Mouse (Mus musculus) midbrain, embryonic 11.5 days (tissue): Measurements from ENCODE around the gene Rpusd2. TPM values are rescaled to one million over a fixed set of nuclear protein-coding genes. Genes with fewer than 3 reads are reported as not detected.

Source experiments
- ATAC-seq: fragments of 200-750 bp; cut with Nextera tagmentation; 2 replicates; pipeline ENCODE4 v1.8.0; 2017; ENCODE audit warnings: moderate TSS enrichment, moderate library complexity; ENCODE audit not compliant: low FRiP score
- DNase-seq: peaks from one replicate; pipeline ENCODE4 v3.0.0; 2015; ENCODE audit warnings: low spot score; ENCODE audit errors: missing footprints
- H3K27ac ChIP-seq: fragments of 300-500 bp; sonication (generic); 2 replicates; pipeline ENCODE4 v1.5.1; 2014; ENCODE audit warnings: low read depth, low read length
- H3K27me3 ChIP-seq: fragments of 300-500 bp; sonication (generic); 2 replicates; pipeline ENCODE4 v1.6.1; 2014; ENCODE audit warnings: mild to moderate bottlenecking, low read length, moderate library complexity, mixed read lengths; ENCODE audit not compliant: control insufficient read depth, insufficient read depth
- H3K36me3 ChIP-seq: fragments of 300-500 bp; sonication (generic); 2 replicates; pipeline ENCODE4 v1.6.1; 2014; ENCODE audit warnings: mild to moderate bottlenecking, low read length, moderate library complexity, mixed read lengths; ENCODE audit not compliant: control insufficient read depth, insufficient read depth
- H3K4me1 ChIP-seq: fragments of 300-500 bp; sonication (generic); 2 replicates; pipeline ENCODE4 v1.6.1; 2014; ENCODE audit warnings: low read length; ENCODE audit not compliant: control insufficient read depth, insufficient read depth
- H3K4me2 ChIP-seq: fragments of 300-500 bp; sonication (generic); 2 replicates; pipeline ENCODE4 v1.6.1; 2014; ENCODE audit warnings: mild to moderate bottlenecking, moderate library complexity
- H3K4me3 ChIP-seq: fragments of 300-500 bp; sonication (generic); 2 replicates; pipeline ENCODE4 v1.5.1; 2014; ENCODE audit warnings: low read depth, low read length
- H3K9ac ChIP-seq: fragments of 300-500 bp; sonication (generic); 2 replicates; pipeline ENCODE4 v1.6.1; 2014; ENCODE audit warnings: low read length
- H3K9me3 ChIP-seq: fragments of 300-500 bp; sonication (generic); 2 replicates; pipeline ENCODE4 v1.6.1; 2016; ENCODE audit warnings: low read length; ENCODE audit not compliant: control insufficient read depth
- WGBS: fragments of 180-500 bp; shearing (Covaris S2); extraction: QIAGEN DNeasy Blood & Tissue Kit; methylation state at CpG from one replicate; pipeline ENCODE4 v1.1.7; 2014; 5-methylcytosine and 5-hydroxymethylcytosine counted together
- polyA plus RNA-seq: library from polyadenylated mRNA; unstranded; fragments of >200 nt; fragmentation: Nextera tagmentation; extraction: Ambion mirVana; gene quantifications from 2 replicates; pipeline ENCODE4 v1.2.1, GENCODE M21; 2014

Gene Rpusd2
- polyA plus RNA-seq: 7.4 and 7.9 TPM in 2 replicates

DNA sequence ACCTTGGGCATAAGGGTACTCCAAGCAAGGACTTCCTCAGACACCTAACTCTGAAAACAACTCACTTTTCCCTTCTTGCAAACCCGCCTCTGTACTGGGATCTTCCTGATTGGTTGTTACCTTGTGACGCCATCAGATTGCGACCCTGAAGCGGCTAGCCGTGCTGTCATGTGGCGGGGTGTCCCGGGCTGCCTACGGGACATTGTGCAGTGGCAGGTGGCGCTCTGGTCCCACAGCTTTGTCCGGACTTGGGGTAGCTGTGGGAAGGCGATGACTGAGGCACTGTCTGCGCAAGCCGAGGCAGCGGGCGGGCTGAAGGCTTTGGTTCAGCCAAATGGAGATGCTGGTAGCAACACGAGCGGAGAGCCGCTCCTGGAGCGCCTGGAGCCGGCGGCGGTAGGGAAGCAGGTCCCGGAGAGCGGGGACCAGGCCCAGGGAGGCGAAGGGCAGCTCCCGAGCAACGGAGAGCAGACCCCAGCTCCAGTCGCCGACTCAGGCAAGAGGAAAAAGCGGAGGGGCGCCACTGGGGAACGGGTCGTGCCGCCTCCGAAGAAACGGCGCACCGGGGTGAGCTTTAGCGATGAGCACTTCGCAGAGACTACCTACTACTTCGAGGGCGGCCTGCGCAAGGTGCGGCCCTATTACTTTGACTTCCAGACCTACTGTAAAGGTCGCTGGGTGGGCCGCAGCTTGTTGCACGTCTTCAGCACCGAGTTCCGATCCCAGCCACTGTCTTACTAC lies at the start of gene Rpusd2:
Gene Rpusd2, plus strand, starts transcription at position 135 of the 741 bp plus-strand sequence.
- H3K9ac ChIP-seq: peak within 1 kb of the TSS; percentile 83
- no peaks in the 10 kb centered on the region for H3K9me3 ChIP-seq
- peak within 1 kb of the TSS; percentile 55 for H3K4me2 ChIP-seq
- peak within 1 kb of the TSS; percentile 70 for H3K4me3 ChIP-seq
- peaks cover 8% of the 10 kb centered on the region; the same call in 1 of the 2 replicates for H3K4me1 ChIP-seq
- H3K27me3 ChIP-seq: no peaks in the 10 kb centered on the region
- ATAC-seq: peak; percentile 98
- under 1% methylated on average over 46 of the region's 49 CpGs for WGBS
- peak; percentile 99 for DNase-seq
- H3K36me3 ChIP-seq: peaks cover 4% of the 10 kb centered on the region
- peak within 1 kb of the TSS; percentile 86 for H3K27ac ChIP-seq

DNA sequence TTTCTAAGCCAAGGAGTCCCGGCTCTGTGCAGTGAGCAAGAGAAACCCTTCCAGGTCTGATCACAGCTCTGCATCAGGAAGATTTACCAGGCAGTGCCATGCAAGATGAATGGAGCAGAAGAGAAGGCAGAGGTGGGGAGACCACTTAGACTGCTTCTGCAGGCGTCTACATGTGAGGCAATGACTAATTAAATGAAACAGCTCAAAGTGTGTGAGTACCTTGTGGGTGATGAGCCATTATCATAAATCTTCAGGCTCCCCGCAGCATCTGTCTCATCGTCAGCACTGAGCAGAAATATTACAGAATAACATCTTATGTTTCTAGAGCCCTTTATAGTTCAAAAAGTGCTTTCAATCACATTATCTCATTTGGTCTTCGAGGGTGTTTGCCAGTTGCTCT lies 39.1 kb upstream of the Rpusd2 start:
- ATAC-seq (no peak), DNase-seq (no peak)
- WGBS: 72% methylated on average over 5 of the region's 5 CpGs
- H3K9me3 ChIP-seq: no peaks in the 10 kb centered on the region
- no peak overlapping the region for H3K4me2 ChIP-seq
- H3K4me3 ChIP-seq: no peak overlapping the region
- H3K9ac ChIP-seq: no peak overlapping the region
- H3K4me1 ChIP-seq: peaks cover 8% of the 10 kb centered on the region
- H3K36me3 ChIP-seq: no peaks in the 10 kb centered on the region
- H3K27me3 ChIP-seq: no peaks in the 10 kb centered on the region
- no peak overlapping the region for H3K27ac ChIP-seq

DNA sequence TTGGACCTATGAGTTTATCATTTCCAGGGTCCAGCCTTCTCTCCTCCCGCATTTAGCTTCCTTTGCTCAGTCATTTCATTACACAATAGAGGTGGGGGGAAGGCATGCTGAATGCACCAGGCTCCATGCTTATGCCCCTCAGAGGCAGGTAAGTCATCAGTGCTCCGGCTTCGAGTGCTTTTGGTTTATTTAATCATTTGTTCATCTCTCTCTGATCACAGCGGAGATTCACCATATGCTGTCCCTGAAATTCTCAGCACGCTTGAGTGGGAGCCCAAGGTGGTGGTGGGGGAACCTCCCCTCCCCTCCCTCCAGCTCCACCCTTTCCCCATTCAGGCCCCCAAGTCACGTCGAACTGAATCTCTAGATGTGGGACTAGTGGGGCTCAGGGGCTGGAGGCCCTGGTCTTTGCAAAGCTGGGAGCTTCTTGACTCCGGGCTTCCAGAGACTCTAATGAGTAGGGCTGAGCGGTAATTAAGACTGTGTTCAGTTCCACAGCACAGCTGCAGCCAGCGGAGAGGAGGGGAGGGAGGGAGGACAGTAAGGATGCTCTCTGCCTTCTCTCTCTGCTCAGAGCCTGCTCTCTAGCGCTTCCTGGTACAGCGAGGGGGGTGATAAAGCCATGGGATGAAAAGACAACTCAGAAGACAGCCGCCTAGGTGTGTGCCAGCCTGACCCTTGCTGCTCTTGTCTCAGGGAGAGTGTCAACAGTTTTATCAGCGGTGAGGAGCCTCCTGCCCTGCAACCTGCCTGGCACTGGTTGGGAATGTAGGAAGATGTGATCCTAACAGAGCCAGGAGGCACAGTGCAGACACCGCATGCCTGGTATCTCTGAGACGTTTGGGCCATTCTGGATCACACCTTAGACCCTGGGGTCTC lies 38.4 kb upstream of the Rpusd2 start:
- H3K27ac ChIP-seq: no peak overlapping the region
- H3K4me2 ChIP-seq: no peak overlapping the region
- DNase-seq (no peak), ATAC-seq (0 out of 2 replicates have a peak, but pooled peaks have one; percentile 54)
- H3K9ac ChIP-seq: no peak overlapping the region
- H3K4me3 ChIP-seq: no peak overlapping the region
- no peaks in the 10 kb centered on the region for H3K9me3 ChIP-seq
- WGBS: 46% methylated on average over 16 of the region's 16 CpGs
- H3K36me3 ChIP-seq: no peaks in the 10 kb centered on the region
- H3K4me1 ChIP-seq: peaks cover 8% of the 10 kb centered on the region
- H3K27me3 ChIP-seq: no peaks in the 10 kb centered on the region

DNA sequence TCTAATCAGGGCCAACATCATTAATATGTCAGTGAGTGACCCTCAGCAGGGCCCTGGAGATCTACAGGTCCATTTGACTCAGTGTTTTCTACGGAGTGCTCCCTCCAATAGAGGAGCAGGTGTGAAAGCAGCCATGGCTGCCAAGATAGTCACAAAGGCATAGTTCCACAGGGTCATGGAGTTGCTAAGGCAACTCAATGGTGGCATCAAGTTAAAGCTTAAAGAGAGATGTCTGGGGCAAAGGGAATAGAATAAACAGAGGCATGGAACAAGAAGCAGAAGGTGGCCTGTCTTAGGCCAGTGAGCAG lies 37.8 kb upstream of the Rpusd2 start:
- no peak overlapping the region for H3K9ac ChIP-seq
- DNase-seq (no peak), ATAC-seq (no peak)
- peaks cover 8% of the 10 kb centered on the region for H3K4me1 ChIP-seq
- no peaks in the 10 kb centered on the region for H3K9me3 ChIP-seq
- H3K4me3 ChIP-seq: no peak overlapping the region
- WGBS: 11% methylated on average over 1 of the region's 1 CpGs
- no peaks in the 10 kb centered on the region for H3K36me3 ChIP-seq
- no peaks in the 10 kb centered on the region for H3K27me3 ChIP-seq
- no peak overlapping the region for H3K27ac ChIP-seq
- no peak overlapping the region for H3K4me2 ChIP-seq

DNA sequence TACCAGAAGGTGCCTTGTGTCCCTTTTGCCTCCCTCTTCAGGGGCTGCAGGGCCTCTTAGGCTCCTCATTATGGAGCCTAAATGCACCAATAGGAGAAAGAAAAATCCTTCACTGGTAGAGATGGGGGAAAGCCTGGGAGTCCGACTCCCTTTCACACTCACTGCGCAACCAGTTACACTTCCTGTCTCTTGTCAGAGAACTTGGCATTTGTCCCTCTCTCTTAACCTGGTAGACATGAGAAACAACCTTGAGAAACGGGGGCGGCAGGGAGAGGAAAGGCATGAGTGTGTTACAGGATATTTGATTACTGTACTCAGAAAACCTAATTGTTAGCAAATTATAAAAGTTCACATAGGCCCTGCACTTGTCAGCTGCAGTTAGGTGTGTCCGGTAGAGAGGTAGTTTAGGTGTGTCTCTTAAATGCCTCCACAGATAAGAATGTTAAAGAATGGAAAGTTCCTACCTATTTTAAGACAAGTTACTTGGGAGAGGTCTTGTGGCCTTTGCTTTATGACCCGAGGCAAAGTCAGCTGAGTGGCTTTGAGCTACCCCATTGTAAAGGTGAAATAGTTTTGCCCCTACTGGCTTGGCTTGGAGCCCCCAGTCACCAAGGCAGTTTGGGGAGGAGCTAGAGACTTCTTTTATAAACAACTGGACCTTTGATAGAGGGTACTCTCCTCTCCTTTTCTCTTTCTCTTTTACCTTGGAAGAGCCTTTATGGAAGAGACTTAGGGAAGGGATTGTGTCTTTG lies 36.3 kb upstream of the Rpusd2 start:
- no peak overlapping the region for H3K4me2 ChIP-seq
- H3K9me3 ChIP-seq: no peaks in the 10 kb centered on the region
- ATAC-seq (no peak), DNase-seq (no peak)
- H3K4me3 ChIP-seq: no peak overlapping the region
- H3K9ac ChIP-seq: no peak overlapping the region
- WGBS: 81% methylated on average over 6 of the region's 6 CpGs
- peaks cover 8% of the 10 kb centered on the region for H3K4me1 ChIP-seq
- no peaks in the 10 kb centered on the region for H3K36me3 ChIP-seq
- H3K27me3 ChIP-seq: no peaks in the 10 kb centered on the region
- H3K27ac ChIP-seq: no peak overlapping the region

DNA sequence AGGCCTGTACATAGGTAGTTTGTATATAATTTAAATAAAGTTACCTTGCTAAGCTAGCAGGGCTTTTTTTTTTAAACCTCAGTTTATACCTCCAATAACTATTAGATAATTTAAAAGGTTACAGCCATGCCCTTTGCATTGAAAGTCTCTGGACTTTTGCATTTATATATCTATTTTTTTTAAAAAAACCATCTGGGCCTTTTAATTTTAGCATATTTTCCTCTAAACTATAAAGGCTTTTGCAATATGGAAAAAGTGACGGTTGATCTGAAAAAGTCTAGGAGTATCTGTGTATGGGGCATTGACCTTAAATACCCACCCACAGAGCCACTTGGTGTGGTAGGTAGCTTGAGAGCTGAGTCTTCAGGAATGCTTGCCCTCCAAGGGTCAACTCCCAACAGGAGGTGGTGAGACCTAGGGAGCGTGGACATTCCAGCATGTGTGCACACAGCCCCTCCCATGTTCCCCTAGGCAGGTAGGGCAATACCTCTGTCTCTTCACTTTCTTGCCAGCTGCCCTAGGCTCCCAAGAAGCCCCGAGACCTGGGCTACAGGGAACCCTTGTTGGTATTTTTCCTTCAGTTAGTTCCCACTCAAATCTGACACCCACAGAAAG lies 35.5 kb upstream of the Rpusd2 start:
- 50% methylated on average over 3 of the region's 3 CpGs for WGBS

DNA sequence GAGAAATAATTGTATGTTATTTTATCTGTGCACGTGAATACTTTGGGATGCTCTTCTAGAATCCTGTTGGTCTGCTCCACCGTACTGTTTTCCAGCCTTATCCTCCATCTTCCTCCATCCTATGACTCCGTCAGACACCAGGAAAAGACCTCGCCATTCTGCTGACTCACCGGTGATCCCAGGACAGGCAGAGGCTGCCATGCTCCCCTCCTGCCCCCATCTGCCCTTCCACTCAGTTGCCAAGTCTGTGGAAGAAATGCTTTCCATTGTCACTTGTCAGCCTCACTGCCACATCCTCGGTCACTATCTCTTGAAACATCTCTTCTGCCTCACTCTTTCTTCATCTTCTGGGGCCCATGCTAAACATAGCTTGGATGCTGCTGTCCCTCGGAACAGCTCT lies 27.7 kb upstream of the Rpusd2 start:
- 85% methylated on average over 7 of the region's 7 CpGs for WGBS
- ATAC-seq (no peak), DNase-seq (peak; percentile 8)
- Histone ChIP-seq H3K4me1 (no peaks in the 10 kb centered on the region), H3K36me3 (no peaks in the 10 kb centered on the region), H3K9ac (no peak overlapping the region), H3K4me2 (no peak overlapping the region), H3K27me3 (no peaks in the 10 kb centered on the region), H3K4me3 (no peak overlapping the region), H3K27ac (no peak overlapping the region), H3K9me3 (no peaks in the 10 kb centered on the region)

More for the DNA sequence above, 35.5 kb upstream of the Rpusd2 start:
- Histone ChIP-seq H3K9ac (no peak overlapping the region), H3K4me2 (no peak overlapping the region), H3K27ac (no peak overlapping the region), H3K4me3 (no peak overlapping the region), H3K9me3 (no peaks in the 10 kb centered on the region), H3K27me3 (no peaks in the 10 kb centered on the region), H3K36me3 (no peaks in the 10 kb centered on the region), H3K4me1 (peaks cover 8% of the 10 kb centered on the region)
- ATAC-seq (no peak), DNase-seq (no peak)

DNA sequence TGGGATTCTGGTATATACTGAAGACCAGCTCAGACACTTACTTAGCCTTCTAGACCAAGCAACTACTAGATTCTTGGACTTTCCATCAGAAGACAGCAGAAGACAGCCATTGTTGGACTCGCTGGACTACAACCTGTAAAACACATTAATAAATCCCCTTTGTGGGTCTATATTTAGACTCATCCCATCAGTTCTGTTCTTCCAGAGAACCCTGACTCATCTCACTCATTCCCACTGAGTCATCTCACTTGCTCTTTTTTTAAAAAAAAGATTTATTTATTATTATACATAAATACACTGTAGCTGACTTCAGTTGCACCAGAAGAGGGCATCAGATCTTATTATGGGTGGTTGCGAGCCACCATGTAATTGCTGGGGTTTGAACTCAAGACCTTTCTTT lies 25.2 kb upstream of the Rpusd2 start:
- DNase-seq (no peak), ATAC-seq (no peak)
- no peaks in the 10 kb centered on the region for H3K27me3 ChIP-seq
- no peak overlapping the region for H3K4me2 ChIP-seq
- no peak overlapping the region for H3K4me3 ChIP-seq
- H3K9me3 ChIP-seq: no peaks in the 10 kb centered on the region
- no peak overlapping the region for H3K27ac ChIP-seq
- no peak overlapping the region for H3K9ac ChIP-seq
- no peaks in the 10 kb centered on the region for H3K4me1 ChIP-seq
- WGBS: 89% methylated on average over 2 of the region's 2 CpGs
- no peaks in the 10 kb centered on the region for H3K36me3 ChIP-seq
